Mouse (Mus musculus): ENCODE measurements around the gene Gpr183. TPM values are rescaled to one million over a fixed set of nuclear protein-coding genes. Genes with fewer than 3 reads are reported as not detected.

Gpr183 gene
- under 1 TPM in 1 of 2 experiments, not detected in 1; 0.05 TPM for polyA plus RNA-seq (2012; fragmentation: generic; extraction: Trizol)

DNA sequence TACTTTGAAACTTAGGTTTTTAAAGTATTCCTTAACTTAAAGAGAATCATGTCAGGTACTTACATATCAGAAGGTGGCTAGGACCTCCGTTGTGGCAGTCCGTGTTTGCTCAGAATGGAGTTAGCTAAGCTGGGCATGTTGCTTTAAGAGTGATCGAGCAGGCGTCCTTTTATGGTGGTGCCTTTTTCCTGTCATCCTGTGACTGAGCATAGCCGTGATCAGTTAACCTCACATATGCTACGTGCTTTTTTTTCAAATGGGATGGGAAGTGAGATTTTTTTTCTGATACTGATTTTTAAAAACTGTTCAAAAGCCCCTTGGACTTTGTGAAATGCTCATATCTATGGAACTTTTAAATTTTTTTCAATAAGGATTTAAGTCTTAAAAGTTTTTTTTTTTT lies at the start of gene Gpr183:
TSS of gene Gpr183 (minus strand) at position 206 of the 400 bp plus-strand sequence.

GRCm38 (mm10) chr14:121915621-121916020 lies 49.4 kb downstream of the Gpr183 start, which contains the start of gene Gpr18:
Gene Gpr18, minus strand, starts transcription at chr14:121915781.

Other genes starting within 250 kb of the Gpr183 start
- 1 to 10 TPM in 1 of 2 experiments, under 1 TPM in 1; 0.55 to 3.8 TPM for gene Dock9, start 167.4 kb downstream of the Gpr183 start, polyA plus RNA-seq (2012; fragmentation: generic; extraction: Trizol)
- gene Ubac2, start 86.6 kb downstream of the Gpr183 start, polyA plus RNA-seq (2012; fragmentation: generic; extraction: Trizol): 10 to 100 TPM; 34.5 to 36.5 TPM
- gene Gpr18, start 49.4 kb downstream of the Gpr183 start, polyA plus RNA-seq (2012; fragmentation: generic; extraction: Trizol): under 1 TPM; 0.01 to 0.11 TPM
- gene Timm8a2, start 69.5 kb upstream of the Gpr183 start, polyA plus RNA-seq (2012; fragmentation: generic; extraction: Trizol): under 1 TPM in 1 of 2 experiments, not detected in 1; 0.13 TPM
- gene Tm9sf2, start 141.8 kb upstream of the Gpr183 start, polyA plus RNA-seq (2012; fragmentation: generic; extraction: Trizol): 10 to 100 TPM in 1 of 2 experiments, 1 to 10 TPM in 1; 4.9 to 33.5 TPM
- gene Clybl, start 216.5 kb upstream of the Gpr183 start, polyA plus RNA-seq (2012; fragmentation: generic; extraction: Trizol): 10 to 100 TPM in 1 of 2 experiments, 1 to 10 TPM in 1; 7.1 to 23.8 TPM

All from C3H10T1/2 (cell line).